Mouse (Mus musculus) hematopoietic stem cell, adult 5-6 weeks (primary cell): ENCODE measurements at regions not wholly inside any gene's neighbourhood (a gene's known extent, or its start where the extent isn't known, plus 50 kb on each side); places are given as distances from the start of the nearest gene placed in this dataset.

ENCODE experiments used
- ATAC-seq, 2 experiments: fragments of 125-278 bp in 1 of 2; replicated peaks in 1 of 2; 2 replicates each; pipeline ENCODE4 v1.8.0; 2016 to 2017; ENCODE audit warnings: inconsistent platforms in 2 of 2, mild to moderate bottlenecking in 2 of 2, moderate number of reproducible peaks in 2 of 2, low read depth in 1 of 2, moderate TSS enrichment in 1 of 2; ENCODE audit not compliant: low FRiP score in 2 of 2, poor library complexity in 2 of 2, severe bottlenecking in 2 of 2, insufficient read depth in 1 of 2, low TSS enrichment in 1 of 2

- ATAC-seq, result no peak
Observed at GRCm38 (mm10) chr10:99531556-99531955, 227.9 kb downstream of the Csl start.

GRCm38 (mm10) chr10:99531992-99532391, 227.5 kb downstream of the Csl start:
- no peak for ATAC-seq

- ATAC-seq, result no peak
Observed at GRCm38 (mm10) chr10:99532697-99533119, 226.8 kb downstream of the Csl start.

- ATAC-seq, result no peak
Observed at GRCm38 (mm10) chr10:99533468-99533867, 226.0 kb downstream of the Csl start.

GRCm38 (mm10) chr10:99534237-99534636, 225.2 kb downstream of the Csl start:
- no peak for ATAC-seq

- ATAC-seq, result no peak
Observed at GRCm38 (mm10) chr10:99538639-99539038, 220.8 kb downstream of the Csl start.

GRCm38 (mm10) chr10:99552373-99552772, 207.1 kb downstream of the Csl start:
- no peak for ATAC-seq

GRCm38 (mm10) chr10:99552836-99553540, 206.5 kb downstream of the Csl start:
- no peak for ATAC-seq

- no peak for ATAC-seq
Observed at GRCm38 (mm10) chr10:99555021-99555420, 204.4 kb downstream of the Csl start.

GRCm38 (mm10) chr10:99555658-99556352, 203.7 kb downstream of the Csl start:
- ATAC-seq, result no peak

GRCm38 (mm10) chr10:99556353-99557036, 203.0 kb downstream of the Csl start:
- ATAC-seq, result no peak

GRCm38 (mm10) chr10:99558656-99559055, 200.8 kb downstream of the Csl start:
- no peak for ATAC-seq

- ATAC-seq, result no peak
Observed at GRCm38 (mm10) chr10:99561166-99561818, 198.2 kb downstream of the Csl start.

- ATAC-seq, result no peak
Observed at GRCm38 (mm10) chr10:99564605-99565004, 194.9 kb downstream of the Csl start.

GRCm38 (mm10) chr10:99568424-99568823, 191.0 kb downstream of the Csl start:
- no peak for ATAC-seq

GRCm38 (mm10) chr10:99570190-99570589, 189.3 kb downstream of the Csl start:
- ATAC-seq, result no peak

- no peak for ATAC-seq
Observed at GRCm38 (mm10) chr10:99573997-99574396, 185.5 kb downstream of the Csl start.

- ATAC-seq, result no peak
Observed at GRCm38 (mm10) chr10:99575294-99575693, 184.2 kb downstream of the Csl start.
